Mouse (Mus musculus) embryonic facial prominence, embryonic 10.5 days (tissue): ENCODE data around the gene Krt81. TPM values are rescaled to one million over a fixed set of nuclear protein-coding genes. Genes with fewer than 3 reads are reported as not detected.
A peak's percentile ranks its signal among the peaks of the same experiment; 100 is the strongest.

Experiments used
- DNase-seq: peaks from one replicate; pipeline ENCODE4 v3.0.0-alpha.2; 2017; ENCODE audit warnings: low spot score
- H3K27ac ChIP-seq: fragments of 300-500 bp; sonication (generic); replicated peaks from 2 replicates; pipeline ENCODE4 v1.5.1; 2016; ENCODE audit warnings: mild to moderate bottlenecking
- H3K27me3 ChIP-seq: fragments of 300-500 bp; sonication (generic); replicated peaks from 2 replicates; pipeline ENCODE4 v1.6.1; 2016; ENCODE audit warnings: low read depth, mild to moderate bottlenecking; ENCODE audit not compliant: poor library complexity, severe bottlenecking
- H3K36me3 ChIP-seq: fragments of 300-500 bp; sonication (generic); replicated peaks from 2 replicates; pipeline ENCODE4 v1.6.1; 2016; ENCODE audit warnings: mild to moderate bottlenecking, moderate library complexity
- H3K4me1 ChIP-seq: fragments of 300-500 bp; sonication (generic); 2 replicates; pipeline ENCODE4 v1.6.1; 2016
- H3K4me3 ChIP-seq: fragments of 300-500 bp; sonication (generic); 2 replicates; pipeline ENCODE4 v1.5.1; 2016; ENCODE audit warnings: mild to moderate bottlenecking, moderate library complexity
- H3K9me3 ChIP-seq: fragments of 300-500 bp; sonication (generic); 2 replicates; pipeline ENCODE4 v1.6.1; 2016; ENCODE audit warnings: mild to moderate bottlenecking
- WGBS: fragments of 180-500 bp; shearing (Covaris S2); methylation state at CpG from one replicate; pipeline ENCODE4 v1.1.7; 2016; 5-methylcytosine and 5-hydroxymethylcytosine counted together
- polyA plus RNA-seq: library from polyadenylated mRNA; unstranded; fragments of >200 nt; fragmentation: Nextera tagmentation; extraction: Ambion mirVana; gene quantifications from 2 replicates; pipeline ENCODE4 v1.2.1, GENCODE M21; 2016

Krt81 gene
- not detected in 2 replicates for polyA plus RNA-seq

DNA sequence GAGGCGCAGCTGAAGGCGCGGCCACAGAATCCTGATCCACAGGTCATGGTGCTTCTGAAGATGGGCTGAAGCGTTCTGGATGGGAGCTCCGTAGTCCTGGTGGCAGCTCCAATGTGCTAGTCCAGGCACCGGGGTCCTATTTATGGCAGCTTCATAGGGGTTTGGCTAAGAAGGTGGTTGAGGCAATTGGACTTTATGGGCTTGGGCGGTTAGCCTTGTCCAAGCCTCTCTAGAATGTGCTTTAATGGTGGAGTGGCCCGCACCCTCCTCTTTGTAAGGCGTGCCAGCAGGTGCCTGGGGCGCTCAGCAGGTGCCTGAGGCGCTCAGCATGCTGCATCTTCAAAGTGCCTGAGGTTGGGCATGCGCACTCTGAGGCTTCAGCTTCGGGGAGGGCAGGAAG is at the start of gene Krt81:
TSS of gene Krt81 (minus strand) at position 101 of the 400 bp plus-strand sequence.
- Histone ChIP-seq H3K4me3 (no peak within 1 kb of the TSS), H3K4me1 (peaks cover 9% of the 10 kb centered on the region), H3K36me3 (no peaks in the 10 kb centered on the region), H3K27me3 (no peaks in the 10 kb centered on the region), H3K27ac (no peak within 1 kb of the TSS), H3K9me3 (no peaks in the 10 kb centered on the region)
- no peak for DNase-seq
- WGBS: 86% methylated on average over 13 of the region's 13 CpGs

DNA sequence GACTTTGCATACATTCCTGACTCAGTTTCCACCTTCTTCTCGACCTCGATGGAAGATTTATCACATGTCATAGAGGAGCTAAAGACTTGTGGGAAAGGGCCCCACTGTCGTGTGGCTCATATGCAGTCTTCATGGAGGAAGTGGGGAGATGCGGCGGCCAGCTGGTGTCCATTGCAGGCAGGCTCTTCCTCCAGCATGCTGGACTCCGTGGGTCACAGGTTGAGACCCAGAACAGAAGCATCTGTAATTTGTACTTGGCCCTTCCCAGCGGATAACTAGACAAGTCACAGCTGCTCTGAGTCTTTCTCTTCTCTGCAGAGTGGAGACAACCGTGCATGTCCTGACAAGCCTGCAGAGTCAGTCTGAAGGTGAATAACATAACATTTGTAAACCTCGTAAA is 44.7 kb upstream of the Krt81 start:
- 73% methylated on average over 9 of the region's 9 CpGs for WGBS
- DNase-seq: no peak
- no peaks in the 10 kb centered on the region for H3K36me3 ChIP-seq
- H3K4me1 ChIP-seq: peaks cover 17% of the 10 kb centered on the region
- H3K27me3 ChIP-seq: no peaks in the 10 kb centered on the region
- H3K27ac ChIP-seq: no peak overlapping the region
- H3K4me3 ChIP-seq: no peak overlapping the region
- no peaks in the 10 kb centered on the region for H3K9me3 ChIP-seq

DNA sequence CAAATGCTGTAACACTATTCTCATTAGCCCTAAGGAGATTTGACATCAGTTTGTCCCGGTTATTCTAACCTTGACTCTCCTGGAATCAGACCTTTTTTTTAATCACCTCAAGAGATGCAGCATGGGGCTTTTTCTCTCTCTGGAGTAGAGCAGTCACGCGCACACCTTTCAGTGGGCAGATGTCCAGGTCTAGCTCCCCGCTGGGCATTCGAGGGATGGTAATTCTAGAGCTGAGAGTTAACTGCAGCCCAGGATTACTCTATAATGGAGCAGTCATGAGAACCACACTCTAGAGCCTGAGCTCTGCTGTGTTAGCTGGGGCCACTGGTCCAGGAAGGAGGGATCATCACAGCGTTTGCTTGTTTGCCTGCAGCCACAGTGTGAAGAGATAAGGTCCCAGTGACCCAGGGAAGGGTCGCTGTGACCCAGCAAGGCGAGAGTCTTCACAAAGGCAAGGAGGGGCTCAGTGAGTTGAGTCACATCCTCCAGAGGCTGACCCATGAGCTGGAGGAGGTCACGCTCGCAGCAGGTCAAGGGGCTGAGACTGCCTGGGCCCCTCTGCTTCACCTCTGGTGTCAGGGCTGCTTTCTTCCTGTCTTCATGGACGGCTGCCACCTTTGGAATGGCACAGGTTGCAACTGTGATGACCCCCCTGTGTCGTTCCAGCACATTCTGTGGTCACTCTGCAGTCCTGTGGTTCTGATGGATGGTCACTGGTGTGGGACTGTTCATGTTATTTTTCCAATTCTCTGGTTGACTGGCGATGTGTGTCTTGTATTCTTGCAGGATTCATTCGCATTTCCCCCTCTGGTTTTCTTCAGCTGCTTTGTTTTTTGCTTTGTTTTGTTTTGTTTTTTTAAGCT is 43.6 kb upstream of the Krt81 start:
- H3K4me3 ChIP-seq: no peak overlapping the region
- peaks cover 17% of the 10 kb centered on the region for H3K4me1 ChIP-seq
- no peaks in the 10 kb centered on the region for H3K27me3 ChIP-seq
- DNase-seq: no peak
- no peaks in the 10 kb centered on the region for H3K36me3 ChIP-seq
- H3K27ac ChIP-seq: 0 out of 2 replicates have a peak overlapping the region, but pooled peaks have one; percentile 7
- WGBS: 53% methylated on average over 14 of the region's 14 CpGs
- no peaks in the 10 kb centered on the region for H3K9me3 ChIP-seq

DNA sequence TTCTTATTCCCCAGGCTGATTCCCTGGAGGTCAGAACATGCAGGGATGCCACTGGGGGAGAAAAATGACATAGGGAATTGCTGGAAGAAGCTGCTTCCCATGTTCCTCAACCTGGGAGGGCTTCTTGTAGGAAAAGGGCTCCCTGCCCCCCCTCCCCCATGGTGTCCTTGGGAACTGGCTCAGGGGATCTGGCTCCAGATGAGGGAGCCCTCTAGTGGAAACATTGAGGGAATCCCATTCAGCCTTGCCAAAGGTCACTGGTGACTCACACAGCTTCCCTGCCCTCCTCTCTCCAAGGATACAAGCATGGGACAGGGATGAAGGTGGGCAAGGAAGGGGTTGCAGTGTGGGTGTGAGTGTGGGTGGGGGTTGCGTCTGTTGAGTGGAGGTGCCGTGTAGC is 33.6 kb upstream of the Krt81 start:
- Histone ChIP-seq H3K27ac (no peak overlapping the region), H3K4me1 (peaks cover 6% of the 10 kb centered on the region; the same call in 1 of the 2 replicates), H3K9me3 (no peaks in the 10 kb centered on the region), H3K27me3 (no peaks in the 10 kb centered on the region), H3K36me3 (no peaks in the 10 kb centered on the region), H3K4me3 (no peak overlapping the region)
- 69% methylated on average over 2 of the region's 2 CpGs for WGBS
- peak; percentile 31 for DNase-seq

DNA sequence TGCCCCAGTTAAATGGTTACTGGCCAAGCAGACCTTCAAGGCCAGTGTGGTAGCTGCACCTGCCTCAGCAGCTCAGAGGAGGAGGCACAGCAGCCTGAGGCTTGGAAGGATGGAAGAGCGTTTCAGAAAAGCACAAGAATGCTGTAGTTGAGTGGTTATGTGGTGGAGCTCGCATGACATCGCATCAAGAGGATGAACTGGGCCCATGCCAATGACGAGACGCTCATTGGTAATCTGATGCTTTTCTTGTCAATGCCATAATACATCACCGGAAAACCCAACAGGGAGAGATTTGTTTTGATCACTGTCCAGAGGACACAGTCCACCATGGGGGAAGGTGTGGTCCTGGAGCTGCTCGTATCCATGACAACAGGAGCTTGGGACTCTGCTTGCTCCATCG is 31.7 kb upstream of the Krt81 start:
- H3K27me3 ChIP-seq: no peaks in the 10 kb centered on the region
- H3K36me3 ChIP-seq: no peaks in the 10 kb centered on the region
- H3K27ac ChIP-seq: no peak overlapping the region
- no peak for DNase-seq
- H3K4me3 ChIP-seq: no peak overlapping the region
- H3K9me3 ChIP-seq: no peaks in the 10 kb centered on the region
- 88% methylated on average over 8 of the region's 8 CpGs for WGBS
- H3K4me1 ChIP-seq: peaks cover 6% of the 10 kb centered on the region; the same call in 1 of the 2 replicates

DNA sequence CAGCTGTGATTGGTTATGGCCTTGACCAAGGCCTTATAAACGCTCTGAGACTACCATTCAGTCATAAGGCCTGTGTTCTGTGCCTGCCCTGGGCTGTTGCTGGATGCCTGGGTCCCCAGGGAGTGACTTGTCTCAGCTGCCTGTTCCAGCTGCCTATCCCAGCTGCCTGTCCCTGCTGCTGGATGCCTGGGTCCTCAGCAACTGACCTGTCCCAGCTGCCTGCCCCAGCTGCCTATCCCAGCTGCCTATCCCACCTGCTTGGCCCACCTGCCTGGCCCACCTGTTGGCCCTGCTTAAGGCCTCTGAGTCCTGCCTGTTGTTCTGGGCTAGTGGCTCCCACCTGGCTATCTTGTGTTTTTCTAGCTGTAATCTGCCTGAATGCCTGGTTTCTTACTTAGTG is 30.7 kb upstream of the Krt81 start:
- peaks cover 6% of the 10 kb centered on the region; the same call in 1 of the 2 replicates for H3K4me1 ChIP-seq
- no peak for DNase-seq
- no peak overlapping the region for H3K4me3 ChIP-seq
- no peaks in the 10 kb centered on the region for H3K27me3 ChIP-seq
- WGBS: 55% methylated on average over 1 of the region's 1 CpGs
- H3K36me3 ChIP-seq: no peaks in the 10 kb centered on the region
- H3K27ac ChIP-seq: no peak overlapping the region
- H3K9me3 ChIP-seq: no peaks in the 10 kb centered on the region

DNA sequence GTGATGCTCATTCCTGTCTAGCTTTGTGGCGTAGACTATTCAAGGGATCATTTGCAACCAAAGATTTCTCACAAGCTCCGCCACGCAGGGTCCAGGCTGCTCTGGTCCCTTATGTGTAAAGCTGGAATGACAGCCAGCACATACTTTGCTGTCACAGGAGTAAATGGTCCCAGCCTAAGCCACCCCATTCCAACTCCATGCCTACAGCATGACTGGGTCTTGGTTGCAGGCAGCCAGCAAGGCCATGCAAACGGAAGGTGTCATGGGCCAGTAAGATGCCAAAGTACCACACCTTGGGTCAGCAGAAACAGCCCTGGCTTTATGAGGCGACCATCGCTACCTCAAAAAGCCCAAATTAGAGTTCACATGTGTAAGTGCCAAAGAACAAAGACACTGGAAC is 30.2 kb upstream of the Krt81 start:
- Histone ChIP-seq H3K27ac (no peak overlapping the region), H3K4me3 (no peak overlapping the region), H3K36me3 (no peaks in the 10 kb centered on the region), H3K4me1 (peaks cover 6% of the 10 kb centered on the region; the same call in 1 of the 2 replicates), H3K27me3 (no peaks in the 10 kb centered on the region), H3K9me3 (no peaks in the 10 kb centered on the region)
- no peak for DNase-seq
- WGBS: 90% methylated on average over 6 of the region's 6 CpGs

DNA sequence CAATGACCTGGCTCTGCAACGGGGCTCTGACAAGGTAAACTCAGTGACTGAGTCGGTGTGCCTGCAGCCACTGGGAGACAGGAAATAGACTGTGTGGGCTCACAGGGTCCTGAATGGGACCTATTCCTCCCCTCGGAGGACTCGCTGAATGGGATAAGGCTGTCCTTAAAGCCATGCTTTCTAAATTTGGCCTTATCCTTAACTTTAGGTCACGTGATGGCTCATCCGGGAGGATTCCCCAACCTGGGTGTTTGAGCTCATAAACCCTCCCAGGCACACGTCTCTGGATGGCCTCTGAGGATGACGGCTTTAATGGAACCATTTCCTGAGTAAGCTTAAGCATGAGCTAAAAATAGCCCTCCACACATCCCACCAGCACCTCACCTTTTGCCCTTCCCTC is 29.2 kb upstream of the Krt81 start:
- Histone ChIP-seq H3K4me1 (peaks cover 6% of the 10 kb centered on the region; the same call in 1 of the 2 replicates), H3K4me3 (no peak overlapping the region)
- no peak for DNase-seq

DNA sequence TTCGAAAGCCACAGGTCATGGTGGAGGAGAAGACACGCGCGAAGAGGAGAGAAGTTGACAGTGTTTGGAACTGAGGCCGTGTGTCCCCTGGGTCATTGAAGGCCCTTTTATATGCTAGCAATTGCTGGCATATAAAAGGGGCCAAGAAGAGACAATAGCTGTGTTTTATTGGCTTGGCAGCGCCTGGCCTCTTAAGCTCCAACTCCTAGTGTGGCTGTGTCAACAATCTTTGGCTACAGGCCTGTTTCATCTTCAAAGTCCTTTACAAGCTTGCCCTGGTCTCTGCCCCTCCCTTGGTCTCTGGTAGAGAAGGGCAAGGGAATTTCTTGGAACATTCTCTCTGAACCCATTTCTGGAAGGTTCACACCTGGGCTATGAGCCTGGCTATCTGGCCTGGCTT is 27.9 kb upstream of the Krt81 start, which contains the start of gene Krt83:
TSS of gene Krt83 (minus strand) at position 82 of the 400 bp plus-strand sequence.
- Histone ChIP-seq H3K27me3 (no peaks in the 10 kb centered on the region), H3K4me1 (peaks cover 6% of the 10 kb centered on the region; the same call in 1 of the 2 replicates), H3K4me3 (no peak within 1 kb of the TSS), H3K9me3 (no peaks in the 10 kb centered on the region), H3K27ac (no peak within 1 kb of the TSS), H3K36me3 (no peaks in the 10 kb centered on the region)
- DNase-seq: no peak
- WGBS: 81% methylated on average over 6 of the region's 6 CpGs

More for the DNA sequence above, 29.2 kb upstream of the Krt81 start:
- Histone ChIP-seq H3K36me3 (no peaks in the 10 kb centered on the region), H3K9me3 (no peaks in the 10 kb centered on the region), H3K27ac (no peak overlapping the region), H3K27me3 (no peaks in the 10 kb centered on the region)
- WGBS: 66% methylated on average over 8 of the region's 8 CpGs

DNA sequence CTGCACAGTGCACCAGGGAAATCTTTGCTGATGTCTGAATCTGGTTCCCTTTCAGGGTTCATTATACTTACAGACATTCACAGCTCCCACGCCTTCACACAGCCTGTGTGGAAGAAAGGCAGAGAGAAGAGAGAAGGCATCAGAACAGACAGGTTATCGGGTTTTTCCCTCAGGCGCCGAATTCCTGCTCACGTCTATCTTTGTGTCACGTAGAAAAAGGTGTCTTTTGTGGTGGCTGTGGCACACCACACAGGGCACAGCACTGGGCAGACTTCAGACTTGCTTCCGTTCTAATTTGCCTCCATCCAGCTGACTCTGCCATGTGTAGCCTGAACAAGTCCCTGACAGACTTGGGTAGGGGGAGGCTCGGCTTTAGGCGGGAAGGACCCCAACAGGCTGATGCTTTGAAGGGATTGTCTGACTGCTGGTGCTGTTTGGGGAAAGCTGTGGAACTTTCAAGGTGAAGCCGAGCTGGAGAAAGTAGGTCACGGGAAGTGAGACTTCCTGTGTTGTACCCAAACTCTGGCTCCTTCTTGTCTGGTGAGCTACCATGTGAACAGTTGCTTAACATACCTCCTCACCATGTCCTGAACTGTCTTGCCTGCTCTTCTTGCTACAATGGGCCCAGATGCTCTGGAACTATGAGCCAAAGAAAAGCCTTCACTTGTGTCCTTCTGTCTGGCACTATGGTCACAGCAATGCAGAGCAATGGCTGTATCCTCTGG is 22.5 kb upstream of the Krt81 start:
- Histone ChIP-seq H3K4me1 (peaks cover 11% of the 10 kb centered on the region; the same call in 1 of the 2 replicates), H3K4me3 (no peak overlapping the region), H3K9me3 (no peaks in the 10 kb centered on the region), H3K27ac (no peak overlapping the region), H3K36me3 (no peaks in the 10 kb centered on the region), H3K27me3 (peaks cover 4% of the 10 kb centered on the region; the same call in 1 of the 2 replicates)
- DNase-seq: no peak
- WGBS: 77% methylated on average over 11 of the region's 11 CpGs

DNA sequence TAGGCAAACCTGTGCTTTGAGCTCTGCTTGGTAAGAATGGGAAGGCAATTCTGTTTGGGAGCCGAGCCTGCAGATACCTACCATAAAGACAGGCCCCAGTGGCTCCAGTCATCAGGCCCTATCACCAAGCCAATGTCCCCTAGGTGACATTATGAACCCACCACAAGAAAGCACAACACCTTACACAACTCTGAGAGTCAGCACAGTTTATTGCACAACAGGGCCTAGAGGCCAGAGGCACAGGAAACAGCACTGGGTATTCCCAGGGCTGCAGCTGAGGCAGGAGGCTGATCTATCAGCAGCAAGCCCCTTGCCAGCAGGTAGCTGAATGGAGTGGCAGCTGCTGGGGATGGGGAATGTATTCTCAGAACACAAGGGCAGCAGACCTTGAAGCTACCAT is 21.4 kb upstream of the Krt81 start:
- Histone ChIP-seq H3K36me3 (no peaks in the 10 kb centered on the region), H3K4me1 (peaks cover 11% of the 10 kb centered on the region; the same call in 1 of the 2 replicates), H3K4me3 (no peak overlapping the region), H3K27ac (peak overlapping the region; percentile 15; the same call in 1 of the 2 replicates), H3K27me3 (peaks cover 11% of the 10 kb centered on the region), H3K9me3 (no peaks in the 10 kb centered on the region)
- no peak for DNase-seq
- 86% methylated on average over 1 of the region's 1 CpGs for WGBS

DNA sequence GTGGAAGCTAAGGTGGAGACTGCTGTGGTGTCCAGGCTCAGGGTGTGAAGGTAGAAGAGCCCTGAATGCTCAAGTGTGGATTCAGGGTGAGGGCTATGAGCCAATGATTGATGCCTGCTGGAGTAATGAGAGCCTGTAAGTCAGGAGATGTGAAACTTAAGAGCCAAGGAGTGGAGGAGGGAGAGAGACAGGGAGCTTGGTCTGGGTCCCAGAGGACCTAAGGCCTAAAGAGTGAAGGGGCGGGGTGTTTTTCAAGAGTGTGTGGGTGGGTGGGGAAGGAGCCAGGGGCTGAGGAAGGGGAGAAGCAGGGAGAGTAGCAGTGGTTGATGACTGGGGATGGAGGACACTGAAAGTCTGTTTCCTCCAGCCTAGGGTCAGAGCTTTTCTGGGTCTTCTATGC is 20.1 kb upstream of the Krt81 start:
- WGBS: 86% methylated on average over 1 of the region's 1 CpGs
- no peaks in the 10 kb centered on the region for H3K9me3 ChIP-seq
- peaks cover 22% of the 10 kb centered on the region for H3K4me1 ChIP-seq
- H3K4me3 ChIP-seq: no peak overlapping the region
- peaks cover 24% of the 10 kb centered on the region for H3K27me3 ChIP-seq
- no peak for DNase-seq
- no peaks in the 10 kb centered on the region for H3K36me3 ChIP-seq
- no peak overlapping the region for H3K27ac ChIP-seq
